Comparison of ENCODE assay signal across 15 mouse cellular contexts in genomic region chr14:78148851-78149250, GRCm38 (mm10).
"Had no signal": no experiment of that assay in that cellular context is flagged by ENCODE, and none has a peak within 500 bp of the region (broad histone marks: within the 10 kb centered on the region; RNA-seq: fewer than 3 reads in every experiment).

No protein-coding gene starts in this region.

- H3K36me3 ChIP-seq: neural tube, embryonic 13.5 days; neural tube, embryonic 15.5 days; stomach, embryonic 15.5 days had no signal

- H3K4me2 ChIP-seq: neural tube, embryonic 13.5 days; neural tube, embryonic 15.5 days; stomach, embryonic 15.5 days had no signal

- H3K27ac ChIP-seq: neural tube, embryonic 13.5 days; neural tube, embryonic 15.5 days; stomach, embryonic 15.5 days; stomach, postnatal 0 days had no signal

- H3K9ac ChIP-seq: neural tube, embryonic 13.5 days; neural tube, embryonic 15.5 days; stomach, embryonic 15.5 days had no signal

- H3K27me3 ChIP-seq: neural tube, embryonic 13.5 days; neural tube, embryonic 15.5 days; stomach, embryonic 15.5 days had no signal

- DNase-seq: right cerebral cortex, adult 18-20 months; right cerebral cortex, postnatal 14 days; right cerebral cortex, postnatal 25 days; right cerebral cortex, postnatal 4 days; spleen, adult 18-20 months; thymus, adult 18-20 months; thymus, adult 2 months; thymus, postnatal 14 days; thymus, postnatal 25 days; thymus, postnatal 36 days; thymus, postnatal 4 days had no signal

- H3K4me1 ChIP-seq: neural tube, embryonic 13.5 days; neural tube, embryonic 15.5 days; stomach, embryonic 15.5 days had no signal

- H3K4me3 ChIP-seq: neural tube, embryonic 13.5 days; neural tube, embryonic 15.5 days; stomach, embryonic 15.5 days had no signal

- H3K9me3 ChIP-seq: neural tube, embryonic 13.5 days; neural tube, embryonic 15.5 days; stomach, embryonic 15.5 days had no signal
